14 mouse cellular contexts compared by ENCODE assay signal in the genomic region with DNA sequence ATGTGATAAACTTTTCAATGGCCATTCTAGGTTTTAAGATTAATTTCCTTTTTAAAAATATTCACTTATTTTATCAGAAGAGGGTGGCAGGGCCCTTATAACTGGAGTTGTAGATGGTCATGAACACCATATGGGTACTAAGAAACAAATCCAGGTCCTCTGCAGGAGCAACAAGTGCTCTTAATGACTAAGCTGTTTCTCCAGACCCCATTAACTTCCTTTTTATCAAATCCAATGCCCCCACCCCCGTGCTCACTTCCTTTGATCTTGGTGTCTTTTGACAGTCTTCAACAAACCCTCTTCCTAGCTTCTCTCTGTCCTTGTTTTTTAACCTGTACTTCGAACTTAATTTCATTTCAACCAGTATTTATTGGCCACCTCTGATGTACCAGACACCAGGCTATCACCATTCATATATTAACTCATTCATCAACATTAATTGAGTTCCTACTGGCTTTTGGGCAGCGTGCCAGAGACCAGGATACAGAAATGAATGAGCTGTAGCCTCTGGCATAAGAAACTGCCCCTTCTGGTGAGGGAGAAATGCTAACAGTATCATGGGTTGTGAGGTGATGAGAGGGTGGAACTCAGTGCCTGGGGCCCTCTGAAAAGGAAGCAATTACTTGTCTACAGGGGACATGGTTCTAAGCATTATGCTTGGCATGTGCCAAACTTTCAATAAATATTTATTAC. TPM values are rescaled to one million over a fixed set of nuclear protein-coding genes. Genes with fewer than 3 reads are reported as not detected.
A peak's percentile ranks its signal among the peaks of the same experiment; 100 is the strongest.
DNase-seq lines count a peak whose midpoint lies in the region; ATAC-seq and TF ChIP-seq lines count a peak whose summit lies in the region.
"Had no signal": no experiment of that assay in that cellular context is flagged by ENCODE, and none has a peak within 500 bp of the region (broad histone marks: within the 10 kb centered on the region; RNA-seq: fewer than 3 reads in every experiment).

No protein-coding gene starts in this region.

- peak; percentile 77 for DNase-seq in brain, embryonic 14.5 days (ENCODE audit: low read depth)
- DNase-seq in midbrain, postnatal 0 days (ENCODE audit: low spot score), result peak; percentile 55
- DNase-seq in cerebellum, adult 11-12 months, result no peak
- DNase-seq in layer of hippocampus, adult 18-20 months (ENCODE audit: low spot score in 2 of 2), result no peak
- DNase-seq: heart, adult 2 months; kidney, adult 9 months; lung, postnatal 10 days had no signal

- H3K27me3 ChIP-seq in hindbrain, embryonic 13.5 days, result 0 out of 2 replicates have a peak, but pooled peaks cover 6% of the 10 kb centered on the region
- no peaks in the 10 kb centered on the region for H3K27me3 ChIP-seq in hindbrain, embryonic 12.5 days
- H3K27me3 ChIP-seq in neural tube, embryonic 13.5 days, result no peaks in the 10 kb centered on the region; the same call in 1 of the 2 replicates
- no peaks in the 10 kb centered on the region for H3K27me3 ChIP-seq in neural tube, embryonic 15.5 days (replicated peaks)
- no peaks in the 10 kb centered on the region for H3K27me3 ChIP-seq in midbrain, postnatal 0 days (ENCODE audit: insufficient read depth, low read length)
- H3K27me3 ChIP-seq: liver, embryonic 15.5 days; midbrain, embryonic 12.5 days had no signal

- H3K4me2 ChIP-seq in hindbrain, embryonic 13.5 days, result no peak overlapping the region
- no peak overlapping the region for H3K4me2 ChIP-seq in hindbrain, embryonic 12.5 days (replicated peaks)
- no peak overlapping the region for H3K4me2 ChIP-seq in neural tube, embryonic 13.5 days
- no peak overlapping the region for H3K4me2 ChIP-seq in neural tube, embryonic 15.5 days
- no peak overlapping the region for H3K4me2 ChIP-seq in midbrain, postnatal 0 days (ENCODE audit: low read depth, low read length, poor library complexity, severe bottlenecking)
- H3K4me2 ChIP-seq: liver, embryonic 15.5 days; midbrain, embryonic 12.5 days had no signal

- no peak overlapping the region for H3K27ac ChIP-seq in hindbrain, embryonic 13.5 days
- H3K27ac ChIP-seq in hindbrain, embryonic 12.5 days, result no peak overlapping the region
- no peak overlapping the region for H3K27ac ChIP-seq in neural tube, embryonic 13.5 days (replicated peaks)
- H3K27ac ChIP-seq in neural tube, embryonic 15.5 days (replicated peaks), result no peak overlapping the region
- no peak overlapping the region for H3K27ac ChIP-seq in midbrain, postnatal 0 days (ENCODE audit: low read depth, low read length)
- H3K27ac ChIP-seq: heart, adult 2 months; liver, embryonic 15.5 days; midbrain, embryonic 12.5 days had no signal

- no peak for TF ChIP-seq POLR2A in brain, embryonic 14.5 days (IDR thresholded peaks at IDR 0.05; ENCODE audit: borderline replicate concordance, extremely low read depth, insufficient read depth, insufficient read length, poor library complexity, severe bottlenecking)

- ATAC-seq in hindbrain, embryonic 13.5 days (ENCODE audit: low FRiP score), result peak; percentile 52; the same call in 1 of the 2 replicates
- no peak for ATAC-seq in hindbrain, embryonic 12.5 days (ENCODE audit: low FRiP score)
- peak; percentile 79 for ATAC-seq in neural tube, embryonic 13.5 days (ENCODE audit: low read depth)
- ATAC-seq in neural tube, embryonic 15.5 days (ENCODE audit: low FRiP score), result no peak
- ATAC-seq in midbrain, postnatal 0 days (ENCODE audit: low FRiP score), result no peak

- H3K4me3 ChIP-seq in hindbrain, embryonic 13.5 days, result no peak overlapping the region
- H3K4me3 ChIP-seq in hindbrain, embryonic 12.5 days, result no peak overlapping the region
- no peak overlapping the region for H3K4me3 ChIP-seq in neural tube, embryonic 13.5 days
- no peak overlapping the region for H3K4me3 ChIP-seq in neural tube, embryonic 15.5 days (replicated peaks)
- no peak overlapping the region for H3K4me3 ChIP-seq in midbrain, postnatal 0 days (ENCODE audit: low read depth, low read length)
- H3K4me3 ChIP-seq: heart, adult 2 months; liver, embryonic 15.5 days; midbrain, embryonic 12.5 days had no signal

- H3K4me1 ChIP-seq in hindbrain, embryonic 13.5 days (replicated peaks), result 0 out of 2 replicates have a peak, but pooled peaks cover 3% of the 10 kb centered on the region
- no peaks in the 10 kb centered on the region for H3K4me1 ChIP-seq in hindbrain, embryonic 12.5 days
- peaks cover 8% of the 10 kb centered on the region for H3K4me1 ChIP-seq in neural tube, embryonic 13.5 days (replicated peaks)
- no peaks in the 10 kb centered on the region for H3K4me1 ChIP-seq in neural tube, embryonic 15.5 days
- H3K4me1 ChIP-seq in midbrain, postnatal 0 days (ENCODE audit: insufficient read depth, low read length), result no peaks in the 10 kb centered on the region
- H3K4me1 ChIP-seq: midbrain, embryonic 12.5 days had no signal

- 38% methylated on average over 3 of the region's 3 CpGs for WGBS in hindbrain, embryonic 13.5 days
- 39% methylated on average over 3 of the region's 3 CpGs for WGBS in hindbrain, embryonic 12.5 days
- WGBS in neural tube, embryonic 13.5 days, result 36% methylated on average over 3 of the region's 3 CpGs
- 28% methylated on average over 3 of the region's 3 CpGs for WGBS in neural tube, embryonic 15.5 days
- 45% methylated on average over 3 of the region's 3 CpGs for WGBS in midbrain, postnatal 0 days

- no peaks in the 10 kb centered on the region for H3K36me3 ChIP-seq in hindbrain, embryonic 13.5 days
- no peaks in the 10 kb centered on the region for H3K36me3 ChIP-seq in hindbrain, embryonic 12.5 days
- no peaks in the 10 kb centered on the region for H3K36me3 ChIP-seq in neural tube, embryonic 13.5 days
- no peaks in the 10 kb centered on the region for H3K36me3 ChIP-seq in neural tube, embryonic 15.5 days
- H3K36me3 ChIP-seq in midbrain, postnatal 0 days (ENCODE audit: insufficient read depth, low read length), result no peaks in the 10 kb centered on the region
- H3K36me3 ChIP-seq: liver, embryonic 15.5 days; midbrain, embryonic 12.5 days had no signal

- no peak overlapping the region for H3K9ac ChIP-seq in hindbrain, embryonic 13.5 days
- no peak overlapping the region for H3K9ac ChIP-seq in hindbrain, embryonic 12.5 days
- H3K9ac ChIP-seq in neural tube, embryonic 13.5 days, result no peak overlapping the region
- no peak overlapping the region for H3K9ac ChIP-seq in neural tube, embryonic 15.5 days (replicated peaks)
- H3K9ac ChIP-seq in midbrain, postnatal 0 days (replicated peaks; ENCODE audit: low read length, poor library complexity, severe bottlenecking), result no peak overlapping the region
- H3K9ac ChIP-seq: liver, embryonic 15.5 days; midbrain, embryonic 12.5 days had no signal

- TF ChIP-seq CTCF in brain, embryonic 14.5 days (IDR thresholded peaks at IDR 0.05; ENCODE audit: borderline replicate concordance, extremely low read depth, insufficient read depth, insufficient read length), result no peak
- no peak for TF ChIP-seq CTCF in midbrain, postnatal 0 days (IDR thresholded peaks at IDR 0.05)

- no peaks in the 10 kb centered on the region for H3K9me3 ChIP-seq in hindbrain, embryonic 13.5 days
- no peaks in the 10 kb centered on the region for H3K9me3 ChIP-seq in hindbrain, embryonic 12.5 days (replicated peaks)
- no peaks in the 10 kb centered on the region for H3K9me3 ChIP-seq in neural tube, embryonic 13.5 days
- no peaks in the 10 kb centered on the region for H3K9me3 ChIP-seq in neural tube, embryonic 15.5 days (replicated peaks)
- H3K9me3 ChIP-seq in midbrain, postnatal 0 days (ENCODE audit: low read length), result no peaks in the 10 kb centered on the region
- H3K9me3 ChIP-seq: liver, embryonic 15.5 days; midbrain, embryonic 12.5 days had no signal

RNA-seq across cellular contexts. Expression of a gene that starts 11.7 kb away (rescaled TPM):
- polyA plus RNA-seq in hindbrain, embryonic 13.5 days (2015; fragmentation: Nextera tagmentation; extraction: Ambion mirVana), result 9.1 and 9.5 TPM in 2 replicates
- polyA plus RNA-seq in hindbrain, embryonic 12.5 days (2016; fragmentation: Nextera tagmentation; extraction: Ambion mirVana), result 14.2 and 15.3 TPM in 2 replicates
- polyA plus RNA-seq in neural tube, embryonic 13.5 days (2015; fragmentation: Nextera tagmentation; extraction: Ambion mirVana), result 8.4 TPM in 2 replicates
- 6.3 and 8.1 TPM in 2 replicates for polyA plus RNA-seq in neural tube, embryonic 15.5 days (2015; fragmentation: Nextera tagmentation; extraction: Ambion mirVana)
- polyA plus RNA-seq in brain, embryonic 14.5 days (2012; rRNA removed), result 5.2 and 8.3 TPM in 2 replicates
- total RNA-seq in midbrain, postnatal 0 days (2014; rRNA removed), result 17.2 and 23.4 TPM in 2 replicates
- 4.9 and 5.7 TPM in 2 replicates for polyA plus RNA-seq in midbrain, postnatal 0 days (2015; fragmentation: Nextera tagmentation; extraction: Ambion mirVana)
- 10 to 100 TPM; 26.2 to 27.1 TPM for total RNA-seq in layer of hippocampus, adult 18-20 months (2021)

RNA-seq across cellular contexts. Expression of a gene that starts 54.1 kb away (rescaled TPM):
- polyA plus RNA-seq in hindbrain, embryonic 13.5 days (2015; fragmentation: Nextera tagmentation; extraction: Ambion mirVana), result 2.3 and 2.5 TPM in 2 replicates
- 5.4 and 5.5 TPM in 2 replicates for polyA plus RNA-seq in hindbrain, embryonic 12.5 days (2016; fragmentation: Nextera tagmentation; extraction: Ambion mirVana)
- polyA plus RNA-seq in neural tube, embryonic 13.5 days (2015; fragmentation: Nextera tagmentation; extraction: Ambion mirVana), result 1.9 and 2.0 TPM in 2 replicates
- polyA plus RNA-seq in neural tube, embryonic 15.5 days (2015; fragmentation: Nextera tagmentation; extraction: Ambion mirVana), result 1.6 and 2.1 TPM in 2 replicates
- 0.49 and 0.81 TPM in 2 replicates for polyA plus RNA-seq in brain, embryonic 14.5 days (2012; rRNA removed)
- total RNA-seq in midbrain, postnatal 0 days (2014; rRNA removed), result 1.4 and 1.5 TPM in 2 replicates
- 2.0 and 2.4 TPM in 2 replicates for polyA plus RNA-seq in midbrain, postnatal 0 days (2015; fragmentation: Nextera tagmentation; extraction: Ambion mirVana)
- under 1 TPM; 0.43 to 0.77 TPM for total RNA-seq in layer of hippocampus, adult 18-20 months (2021)
- total RNA-seq: neutrophil, adult 5-6 weeks had no signal

Comparison
In these comparisons a context has a peak if more than half of its experiments do, and no peak if none do; other contexts are left out.
1. ATAC-seq: peak in hindbrain, embryonic 13.5 days (single experiment) and neural tube, embryonic 13.5 days (single experiment); none in hindbrain, embryonic 12.5 days (single experiment), neural tube, embryonic 15.5 days (single experiment) and midbrain, postnatal 0 days (single experiment).
2. DNase-seq: peak in brain, embryonic 14.5 days (single experiment) and midbrain, postnatal 0 days (single experiment); none in cerebellum, adult 11-12 months (single experiment) and layer of hippocampus, adult 18-20 months (0 of 2).